Mouse (Mus musculus) adrenal gland, postnatal 14 days (tissue): ENCODE measurements at regions not wholly inside any gene's neighbourhood (a gene's known extent, or its start where the extent isn't known, plus 50 kb on each side); places are given as distances from the start of the nearest gene placed in this dataset.

Experiments
- DNase-seq: peaks from one replicate; pipeline ENCODE4 v3.0.0; 2021; ENCODE audit warnings: mixed read lengths

- DNase-seq = no peak
These were observed 100.0 kb downstream of the Tmem30b start for GRCm38 (mm10) chr12:73446148-73446547.

GRCm38 (mm10) chr12:73445562-73445961 is 100.6 kb downstream of the Tmem30b start:
- no peak for DNase-seq

- no peak for DNase-seq
These were observed 101.1 kb downstream of the Tmem30b start for GRCm38 (mm10) chr12:73445128-73445527.

- DNase-seq = no peak
These were observed 104.9 kb downstream of the Tmem30b start for GRCm38 (mm10) chr12:73441326-73441725.

GRCm38 (mm10) chr12:73434684-73435083 is 111.5 kb downstream of the Tmem30b start:
- DNase-seq = no peak

- no peak for DNase-seq
These were observed 113.6 kb downstream of the Tmem30b start for GRCm38 (mm10) chr12:73432546-73432945.

GRCm38 (mm10) chr12:73428171-73428570 is 118.0 kb downstream of the Tmem30b start:
- no peak for DNase-seq

- DNase-seq = no peak
These were observed 121.4 kb downstream of the Tmem30b start for GRCm38 (mm10) chr12:73424814-73425213.

- no peak for DNase-seq
These were observed 129.1 kb downstream of the Tmem30b start for GRCm38 (mm10) chr12:73417101-73417500.

GRCm38 (mm10) chr12:73416367-73416897 is 129.8 kb downstream of the Tmem30b start:
- peak; percentile 73 for DNase-seq

- DNase-seq = no peak
These were observed 129.3 kb downstream of the Slc38a6 start for GRCm38 (mm10) chr12:73415856-73416366.

- DNase-seq = no peak
These were observed 127.0 kb downstream of the Slc38a6 start for GRCm38 (mm10) chr12:73413439-73414196.

- DNase-seq = no peak
These were observed 125.9 kb downstream of the Slc38a6 start for GRCm38 (mm10) chr12:73412500-73412899.

- peak; percentile 68 for DNase-seq
These were observed 124.3 kb downstream of the Slc38a6 start for GRCm38 (mm10) chr12:73410924-73411323.

GRCm38 (mm10) chr12:73409481-73410085 is 123.0 kb downstream of the Slc38a6 start:
- DNase-seq = peak; percentile 80

- DNase-seq = peak; percentile 93
These were observed 122.0 kb downstream of the Slc38a6 start for GRCm38 (mm10) chr12:73408614-73409013.

- DNase-seq = no peak
These were observed 121.6 kb downstream of the Slc38a6 start for GRCm38 (mm10) chr12:73408165-73408564.

- no peak for DNase-seq
These were observed 120.0 kb downstream of the Slc38a6 start for GRCm38 (mm10) chr12:73406556-73407087.

GRCm38 (mm10) chr12:73405583-73405982 is 119.0 kb downstream of the Slc38a6 start:
- no peak for DNase-seq

GRCm38 (mm10) chr12:73405106-73405505 is 118.5 kb downstream of the Slc38a6 start:
- no peak for DNase-seq

GRCm38 (mm10) chr12:73403906-73404474 is 117.4 kb downstream of the Slc38a6 start:
- DNase-seq = peak; percentile 63
